9 mouse cellular contexts compared by ENCODE assay signal in the genomic region with DNA sequence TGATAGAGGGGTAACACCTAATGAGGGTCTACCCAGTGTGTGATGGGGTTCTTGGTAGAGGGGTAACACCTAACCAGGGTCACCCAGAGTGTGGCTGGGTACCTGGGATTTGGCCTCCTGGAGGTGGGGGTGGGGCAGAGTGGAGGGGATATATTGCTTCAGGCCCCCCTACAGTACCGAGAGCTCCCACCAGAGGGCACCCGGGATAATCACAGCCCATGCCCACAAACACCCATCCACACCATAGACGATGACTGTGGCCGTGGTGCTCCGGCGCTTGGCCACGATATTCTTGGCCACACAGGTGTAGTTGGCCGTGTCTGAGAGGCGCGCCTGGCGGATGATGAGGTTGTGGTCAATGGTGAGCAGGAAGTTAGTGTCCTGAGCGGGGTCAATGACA. TPM values are rescaled to one million over a fixed set of nuclear protein-coding genes. Genes with fewer than 3 reads are reported as not detected.
DNase-seq lines count a peak whose midpoint lies in the region; ATAC-seq lines count a peak whose summit lies in the region.
"Had no signal": no experiment of that assay in that cellular context is flagged by ENCODE, and none has a peak within 500 bp of the region (broad histone marks: within the 10 kb centered on the region; RNA-seq: fewer than 3 reads in every experiment).

No protein-coding gene starts in this region.

- H3K4me3 ChIP-seq in forebrain, embryonic 13.5 days: no peak overlapping the region
- H3K4me3 ChIP-seq: liver, embryonic 15.5 days had no signal

- DNase-seq in adrenal gland, postnatal 25 days: peak; percentile 31
- DNase-seq in adrenal gland, postnatal 4 days (ENCODE audit: low spot score in 2 of 2): no peak
- DNase-seq in ovary, postnatal 36 days (ENCODE audit: low spot score): peak; percentile 30
- DNase-seq in ovary, postnatal 10 days (ENCODE audit: low spot score): no peak
- DNase-seq in kidney, postnatal 10 days: peak; percentile 66
- peak; percentile 55 for DNase-seq in thymus, postnatal 25 days

- H3K27ac ChIP-seq in forebrain, embryonic 13.5 days: no peak overlapping the region
- H3K27ac ChIP-seq: liver, embryonic 15.5 days had no signal

- ATAC-seq in forebrain, embryonic 13.5 days: 0 out of 2 replicates have a peak, but pooled peaks have one; percentile 11
- 0 out of 2 replicates have a peak, but pooled peaks have one; percentile 10 for ATAC-seq in megakaryocyte-erythroid progenitor cell, adult 5-6 weeks (replicated peaks; ENCODE audit: low FRiP score, low TSS enrichment, poor library complexity, severe bottlenecking)

- H3K4me1 ChIP-seq in forebrain, embryonic 13.5 days: no peaks in the 10 kb centered on the region
- H3K4me1 ChIP-seq: liver, embryonic 15.5 days had no signal

- no peak overlapping the region for H3K4me2 ChIP-seq in forebrain, embryonic 13.5 days
- H3K4me2 ChIP-seq: liver, embryonic 15.5 days had no signal

- no peaks in the 10 kb centered on the region for H3K27me3 ChIP-seq in forebrain, embryonic 13.5 days
- H3K27me3 ChIP-seq: liver, embryonic 15.5 days had no signal

- H3K36me3 ChIP-seq in forebrain, embryonic 13.5 days (ENCODE audit: poor library complexity, severe bottlenecking): no peaks in the 10 kb centered on the region
- H3K36me3 ChIP-seq: liver, embryonic 15.5 days had no signal

- no peak overlapping the region for H3K9ac ChIP-seq in forebrain, embryonic 13.5 days
- H3K9ac ChIP-seq: liver, embryonic 15.5 days had no signal

- no peaks in the 10 kb centered on the region for H3K9me3 ChIP-seq in forebrain, embryonic 13.5 days (replicated peaks)
- H3K9me3 ChIP-seq: liver, embryonic 15.5 days had no signal

- 69% methylated on average over 12 of the region's 12 CpGs for WGBS in forebrain, embryonic 13.5 days

RNA-seq across cellular contexts. Expression of a gene that starts 25.9 kb away (rescaled TPM):
- 24.8 and 42.0 TPM in 2 replicates for total RNA-seq in adrenal gland, postnatal 25 days (2021)
- 10 to 100 TPM; 26.7 to 32.3 TPM for total RNA-seq in adrenal gland, postnatal 4 days (2021)
- polyA plus RNA-seq in forebrain, embryonic 13.5 days (2015; fragmentation: Nextera tagmentation; extraction: Ambion mirVana): 12.7 and 13.5 TPM in 2 replicates
- total RNA-seq in megakaryocyte-erythroid progenitor cell, adult 5-6 weeks (2014; fragmentation: Nextera tagmentation): 5.9 and 12.6 TPM in 2 replicates
- 5.4 and 6.2 TPM in 2 replicates for total RNA-seq in megakaryocyte-erythroid progenitor cell, adult 5-6 weeks (2017)

RNA-seq across cellular contexts. Expression of a gene that starts 52.8 kb away (rescaled TPM):
- total RNA-seq in adrenal gland, postnatal 25 days (2021): 5.5 and 8.0 TPM in 2 replicates
- 10 to 100 TPM; 13.3 to 17.6 TPM for total RNA-seq in adrenal gland, postnatal 4 days (2021)
- 2.3 and 2.8 TPM in 2 replicates for polyA plus RNA-seq in forebrain, embryonic 13.5 days (2015; fragmentation: Nextera tagmentation; extraction: Ambion mirVana)
- not detected in 2 replicates for total RNA-seq in megakaryocyte-erythroid progenitor cell, adult 5-6 weeks (2014; fragmentation: Nextera tagmentation)
- total RNA-seq in megakaryocyte-erythroid progenitor cell, adult 5-6 weeks (2017): not detected in 2 replicates

Comparison
In these comparisons a context has a peak if more than half of its experiments do, and no peak if none do; other contexts are left out.
1. DNase-seq: peak in adrenal gland, postnatal 25 days (single experiment), ovary, postnatal 36 days (single experiment), kidney, postnatal 10 days (single experiment) and thymus, postnatal 25 days (single experiment); none in adrenal gland, postnatal 4 days (0 of 2) and ovary, postnatal 10 days (single experiment).